Mouse (Mus musculus) hindbrain, embryonic 10.5 days (tissue): ENCODE results near the gene Ak5. TPM values are rescaled to one million over a fixed set of nuclear protein-coding genes. Genes with fewer than 3 reads are reported as not detected.

Experiments used
- DNase-seq: peaks from one replicate; pipeline ENCODE4 v3.0.0-alpha.2; 2017; ENCODE audit warnings: low spot score
- H3K27ac ChIP-seq: fragments of 300-500 bp; sonication (generic); 2 replicates; pipeline ENCODE4 v1.5.1; 2016; ENCODE audit warnings: mild to moderate bottlenecking, moderate library complexity
- H3K27me3 ChIP-seq: fragments of 300-500 bp; sonication (generic); 2 replicates; pipeline ENCODE4 v1.6.1; 2016; ENCODE audit warnings: mild to moderate bottlenecking; ENCODE audit not compliant: poor library complexity, insufficient read depth, severe bottlenecking
- H3K36me3 ChIP-seq: fragments of 300-500 bp; sonication (generic); 2 replicates; pipeline ENCODE4 v1.6.1; 2016; ENCODE audit warnings: mild to moderate bottlenecking, moderate library complexity
- H3K4me1 ChIP-seq: fragments of 300-500 bp; sonication (generic); replicated peaks from 2 replicates; pipeline ENCODE4 v1.6.1; 2016; ENCODE audit warnings: mild to moderate bottlenecking
- H3K4me3 ChIP-seq: fragments of 300-500 bp; sonication (generic); 2 replicates; pipeline ENCODE4 v1.5.1; 2016; ENCODE audit warnings: mild to moderate bottlenecking, moderate library complexity
- H3K9me3 ChIP-seq: fragments of 300-500 bp; sonication (generic); 2 replicates; pipeline ENCODE4 v1.6.1; 2016; ENCODE audit warnings: mild to moderate bottlenecking, moderate library complexity
- WGBS: fragments of 180-500 bp; shearing (Covaris S2); methylation state at CpG from one replicate; pipeline ENCODE4 v1.1.7; 2016; 5-methylcytosine and 5-hydroxymethylcytosine counted together
- polyA plus RNA-seq: library from polyadenylated mRNA; unstranded; fragments of >200 nt; fragmentation: Nextera tagmentation; extraction: Ambion mirVana; gene quantifications from 2 replicates; pipeline ENCODE4 v1.2.1, GENCODE M21; 2016

Ak5 gene
- polyA plus RNA-seq, 1 experiment from 2014 or later = 1.1 TPM

GRCm38 (mm10) chr3:152578282-152579228, 89.6 kb downstream of the Ak5 start:
- H3K4me3 ChIP-seq = no peak overlapping the region
- no peaks in the 10 kb centered on the region for H3K27me3 ChIP-seq
- no peaks in the 10 kb centered on the region for H3K9me3 ChIP-seq
- no peaks in the 10 kb centered on the region for H3K36me3 ChIP-seq
- DNase-seq = no peak
- H3K27ac ChIP-seq = peak overlapping the region; percentile 30; the same call in 1 of the 2 replicates
- peaks cover 14% of the 10 kb centered on the region for H3K4me1 ChIP-seq
- 75% methylated on average over 26 of the region's 26 CpGs for WGBS

- Histone ChIP-seq H3K9me3 (no peaks in the 10 kb centered on the region), H3K27ac (no peak overlapping the region), H3K27me3 (no peaks in the 10 kb centered on the region), H3K4me1 (peaks cover 14% of the 10 kb centered on the region), H3K4me3 (no peak overlapping the region), H3K36me3 (no peaks in the 10 kb centered on the region)
- DNase-seq = no peak
- 90% methylated on average over 7 of the region's 7 CpGs for WGBS
Observed at GRCm38 (mm10) chr3:152577763-152578162, 90.4 kb downstream of the Ak5 start.

GRCm38 (mm10) chr3:152577273-152577672, 90.9 kb downstream of the Ak5 start:
- Histone ChIP-seq H3K9me3 (no peaks in the 10 kb centered on the region), H3K27me3 (no peaks in the 10 kb centered on the region), H3K27ac (no peak overlapping the region), H3K36me3 (no peaks in the 10 kb centered on the region), H3K4me1 (peaks cover 14% of the 10 kb centered on the region), H3K4me3 (no peak overlapping the region)
- 63% methylated on average over 1 of the region's 1 CpGs for WGBS
- DNase-seq = no peak

GRCm38 (mm10) chr3:152569242-152569605, 98.9 kb downstream of the Ak5 start:
- 76% methylated on average over 6 of the region's 6 CpGs for WGBS
- DNase-seq = no peak
- Histone ChIP-seq H3K4me1 (peaks cover 9% of the 10 kb centered on the region), H3K36me3 (no peaks in the 10 kb centered on the region), H3K27ac (peak overlapping the region; percentile 41), H3K4me3 (no peak overlapping the region), H3K9me3 (no peaks in the 10 kb centered on the region), H3K27me3 (no peaks in the 10 kb centered on the region)

- Histone ChIP-seq H3K4me3 (no peak overlapping the region), H3K36me3 (no peaks in the 10 kb centered on the region), H3K9me3 (no peaks in the 10 kb centered on the region), H3K27me3 (no peaks in the 10 kb centered on the region), H3K4me1 (peaks cover 9% of the 10 kb centered on the region), H3K27ac (peak overlapping the region; percentile 41)
- 61% methylated on average over 9 of the region's 9 CpGs for WGBS
- peak; percentile 20 for DNase-seq
Observed at GRCm38 (mm10) chr3:152568455-152569241, 99.5 kb downstream of the Ak5 start.

- no peaks in the 10 kb centered on the region for H3K36me3 ChIP-seq
Observed at GRCm38 (mm10) chr3:152564516-152565113, 103.5 kb downstream of the Ak5 start.

GRCm38 (mm10) chr3:152563833-152564232, 104.3 kb downstream of the Ak5 start:
- H3K9me3 ChIP-seq = no peaks in the 10 kb centered on the region
- no peak overlapping the region for H3K27ac ChIP-seq
- no peak overlapping the region for H3K4me3 ChIP-seq
- no peak for DNase-seq
- no peaks in the 10 kb centered on the region for H3K36me3 ChIP-seq
- no peaks in the 10 kb centered on the region for H3K27me3 ChIP-seq
- H3K4me1 ChIP-seq = peaks cover 4% of the 10 kb centered on the region

More at GRCm38 (mm10) chr3:152564516-152565113, 103.5 kb downstream of the Ak5 start:
- no peaks in the 10 kb centered on the region for H3K27me3 ChIP-seq
- H3K4me1 ChIP-seq = peaks cover 9% of the 10 kb centered on the region
- 84% methylated on average over 6 of the region's 6 CpGs for WGBS
- H3K4me3 ChIP-seq = no peak overlapping the region
- DNase-seq = no peak
- H3K9me3 ChIP-seq = no peaks in the 10 kb centered on the region
- no peak overlapping the region for H3K27ac ChIP-seq

GRCm38 (mm10) chr3:152561708-152562107, 106.5 kb downstream of the Ak5 start:
- no peak overlapping the region for H3K4me3 ChIP-seq
- no peaks in the 10 kb centered on the region for H3K36me3 ChIP-seq
- 75% methylated on average over 2 of the region's 2 CpGs for WGBS
- H3K4me1 ChIP-seq = 0 out of 2 replicates have a peak, but pooled peaks cover 4% of the 10 kb centered on the region
- H3K27ac ChIP-seq = no peak overlapping the region
- DNase-seq = no peak
- H3K27me3 ChIP-seq = no peaks in the 10 kb centered on the region
- H3K9me3 ChIP-seq = no peaks in the 10 kb centered on the region

- no peak for DNase-seq
- H3K9me3 ChIP-seq = no peaks in the 10 kb centered on the region
- WGBS = 82% methylated on average over 4 of the region's 4 CpGs
Observed at GRCm38 (mm10) chr3:152559295-152559694, 108.9 kb downstream of the Ak5 start.

GRCm38 (mm10) chr3:152558106-152558505, 110.1 kb downstream of the Ak5 start:
- Histone ChIP-seq H3K36me3 (no peaks in the 10 kb centered on the region), H3K4me1 (0 out of 2 replicates have a peak, but pooled peaks cover 4% of the 10 kb centered on the region), H3K4me3 (no peak overlapping the region), H3K27me3 (no peaks in the 10 kb centered on the region), H3K27ac (no peak overlapping the region), H3K9me3 (no peaks in the 10 kb centered on the region)
- DNase-seq = no peak
- WGBS = 58% methylated on average over 10 of the region's 10 CpGs

More at GRCm38 (mm10) chr3:152559295-152559694, 108.9 kb downstream of the Ak5 start:
- Histone ChIP-seq H3K4me1 (0 out of 2 replicates have a peak, but pooled peaks cover 4% of the 10 kb centered on the region), H3K36me3 (no peaks in the 10 kb centered on the region), H3K27me3 (no peaks in the 10 kb centered on the region), H3K4me3 (no peak overlapping the region), H3K27ac (no peak overlapping the region)

- H3K4me1 ChIP-seq = 0 out of 2 replicates have a peak, but pooled peaks cover 4% of the 10 kb centered on the region
- no peak overlapping the region for H3K4me3 ChIP-seq
- H3K9me3 ChIP-seq = no peaks in the 10 kb centered on the region
- no peak for DNase-seq
- H3K27ac ChIP-seq = no peak overlapping the region
- H3K27me3 ChIP-seq = no peaks in the 10 kb centered on the region
- no peaks in the 10 kb centered on the region for H3K36me3 ChIP-seq
- WGBS = 34% methylated on average over 12 of the region's 12 CpGs
Observed at GRCm38 (mm10) chr3:152557659-152558058, 110.5 kb downstream of the Ak5 start.

GRCm38 (mm10) chr3:152556919-152557318, 111.2 kb downstream of the Ak5 start:
- 95% methylated on average over 3 of the region's 3 CpGs for WGBS
- no peaks in the 10 kb centered on the region for H3K27me3 ChIP-seq

More at GRCm38 (mm10) chr3:152556919-152557318, 111.2 kb downstream of the Ak5 start:
- Histone ChIP-seq H3K36me3 (no peaks in the 10 kb centered on the region), H3K4me3 (no peak overlapping the region), H3K4me1 (0 out of 2 replicates have a peak, but pooled peaks cover 4% of the 10 kb centered on the region), H3K27ac (no peak overlapping the region), H3K9me3 (no peaks in the 10 kb centered on the region)
- DNase-seq = no peak
